Mouse (Mus musculus) left cerebral cortex, postnatal 25 days (tissue): ENCODE measurements around the gene Susd1. TPM values are rescaled to one million over a fixed set of nuclear protein-coding genes. Genes with fewer than 3 reads are reported as not detected.

Experiments used
- DNase-seq, 2 experiments: peaks; one replicate each; pipeline ENCODE4 v3.0.0; 2022; ENCODE audit warnings: low spot score in 2 of 2, mixed read lengths in 1 of 2
- intact Hi-C: fragments of 180-260 bp; cut with DNase I; formaldehyde crosslinking; loops from one replicate; pipeline ENCODE4 v1.15.1; 2025
- total RNA-seq, 2 experiments: library from RNA; stranded (reverse); gene quantifications; 2 replicates each; pipeline ENCODE4 v1.2.3; 2021

The Susd1 gene
- total RNA-seq, 2 experiments from 2014 or later, result 7.0 to 9.1 TPM

GRCm38 (mm10) chr4:59274136-59274535, 164.3 kb downstream of the Susd1 start:
- DNase-seq, result no peak
- intact Hi-C loops, result no loop called here

GRCm38 (mm10) chr4:59273342-59273741, 165.1 kb downstream of the Susd1 start:
- intact Hi-C loops, result no loop called here

GRCm38 (mm10) chr4:59265631-59266030, 172.8 kb downstream of the Susd1 start:
- intact Hi-C loops, result loop anchor here (10.0 kb wide), 1 partner anchor 171 kb away; no protein-coding TSS in a partner anchor
- DNase-seq, result no peak

More at GRCm38 (mm10) chr4:59273342-59273741, 165.1 kb downstream of the Susd1 start:
- DNase-seq, result no peak

- intact Hi-C loops, result loop anchor here (10.0 kb wide), 1 partner anchor 170 kb away; no protein-coding TSS in a partner anchor
- DNase-seq, result no peak
These were observed 173.3 kb downstream of the Susd1 start for GRCm38 (mm10) chr4:59265182-59265581.

Other genes starting within 250 kb of the Susd1 start
- 10 to 100 TPM; 90.6 to 90.9 TPM for gene Ugcg, start 249.4 kb downstream of the Susd1 start, total RNA-seq
- gene Ptbp3, start 110.7 kb upstream of the Susd1 start, total RNA-seq, result 10 to 100 TPM; 28.1 to 32.0 TPM
- gene Hsdl2, start 142.9 kb upstream of the Susd1 start, total RNA-seq, result 10 to 100 TPM; 24.9 to 25.8 TPM
- 10 to 100 TPM; 10.9 to 13.1 TPM for gene E130308A19Rik, start 187.6 kb upstream of the Susd1 start, total RNA-seq